In genomic region chr1:130795331-130795730, GRCm38 (mm10) we compare ENCODE assay signal across 22 mouse cellular contexts. TPM values are rescaled to one million over a fixed set of nuclear protein-coding genes. Genes with fewer than 3 reads are reported as not detected.
"Had no signal": no experiment of that assay in that cellular context is flagged by ENCODE, and none has a peak within 500 bp of the region (broad histone marks: within the 10 kb centered on the region; RNA-seq: fewer than 3 reads in every experiment).

No protein-coding gene starts in this region.

- H3K36me3 ChIP-seq: liver, embryonic 15.5 days; lung, embryonic 15.5 days; midbrain, embryonic 12.5 days; neural tube, embryonic 12.5 days; stomach, embryonic 15.5 days had no signal

- H3K9me3 ChIP-seq: liver, embryonic 15.5 days; lung, embryonic 15.5 days; stomach, embryonic 15.5 days had no signal

- H3K4me1 ChIP-seq: liver, embryonic 15.5 days; lung, embryonic 15.5 days; midbrain, embryonic 12.5 days; neural tube, embryonic 12.5 days; stomach, embryonic 15.5 days had no signal

- DNase-seq: liver, postnatal 0 days; lung, adult 2 months; lung, postnatal 14 days; lung, postnatal 36 days; midbrain, embryonic 14.5 days; right cerebral cortex, postnatal 14 days; thymus, adult 2 months; thymus, postnatal 25 days; thymus, postnatal 4 days had no signal

- H3K9ac ChIP-seq: liver, embryonic 15.5 days; liver, postnatal 0 days; lung, embryonic 15.5 days; midbrain, embryonic 12.5 days; neural tube, embryonic 12.5 days; stomach, embryonic 15.5 days had no signal

- H3K4me3 ChIP-seq: liver, embryonic 15.5 days; lung, embryonic 15.5 days; megakaryocyte, embryonic 14.5 days; midbrain, embryonic 12.5 days; neural tube, embryonic 12.5 days; stomach, embryonic 15.5 days had no signal

- H3K27me3 ChIP-seq: liver, embryonic 15.5 days; lung, embryonic 15.5 days; midbrain, embryonic 12.5 days; neural tube, embryonic 12.5 days; stomach, embryonic 15.5 days had no signal

- H3K27ac ChIP-seq: liver, embryonic 15.5 days; lung, embryonic 15.5 days; macrophage; midbrain, embryonic 12.5 days; neural tube, embryonic 12.5 days; stomach, embryonic 15.5 days; stomach, postnatal 0 days had no signal

RNA-seq across cellular contexts. Expression of gene Fcamr, which starts 5.4 kb away (rescaled TPM):
- total RNA-seq: megakaryocyte progenitor cell, adult 5-6 weeks; monocyte, adult 5-6 weeks; neutrophil, adult 5-6 weeks had no signal
- polyA plus RNA-seq: liver, embryonic 15.5 days; liver, postnatal 0 days; lung, embryonic 15.5 days; macrophage; midbrain, embryonic 12.5 days; midbrain, embryonic 14.5 days; midbrain, embryonic 16.5 days; neural tube, embryonic 12.5 days; neural tube, embryonic 14.5 days had no signal

RNA-seq across cellular contexts. Expression of gene Pigr, which starts 31.2 kb away (rescaled TPM):
- total RNA-seq: megakaryocyte progenitor cell, adult 5-6 weeks; monocyte, adult 5-6 weeks had no signal
- polyA plus RNA-seq: lung, embryonic 15.5 days; macrophage; midbrain, embryonic 12.5 days; midbrain, embryonic 14.5 days; midbrain, embryonic 16.5 days; neural tube, embryonic 12.5 days; neural tube, embryonic 14.5 days had no signal
